Mouse (Mus musculus) gastrocnemius, postnatal 14 days (tissue): ENCODE measurements around the gene Fcgr1. TPM values are rescaled to one million over a fixed set of nuclear protein-coding genes. Genes with fewer than 3 reads are reported as not detected.
"Not testable (repeated sequence)": the region's sequence is repeated elsewhere in the genome, so short reads cannot be mapped to it uniquely, and the experiment has no call there.

Experiments
- DNase-seq: peaks from one replicate; pipeline ENCODE4 v3.0.0; 2021; ENCODE audit warnings: mixed read lengths
- intact Hi-C: fragments of 180-260 bp; cut with DNase I; formaldehyde crosslinking; loops from one replicate; pipeline ENCODE4 v1.15.1; 2025; ENCODE audit warnings: low total_unique reads
- total RNA-seq, 2 experiments: library from RNA; stranded (reverse); gene quantifications; 2 replicates each; pipeline ENCODE4 v1.2.3; 2021

Fcgr1 gene
- total RNA-seq, 2 experiments from 2014 or later, result 0.33 to 0.45 TPM

GRCm38 (mm10) chr3:96255926-96256593, 37.7 kb downstream of the Fcgr1 start:
- intact Hi-C loops, result no loop called here
- no peak for DNase-seq

DNA sequence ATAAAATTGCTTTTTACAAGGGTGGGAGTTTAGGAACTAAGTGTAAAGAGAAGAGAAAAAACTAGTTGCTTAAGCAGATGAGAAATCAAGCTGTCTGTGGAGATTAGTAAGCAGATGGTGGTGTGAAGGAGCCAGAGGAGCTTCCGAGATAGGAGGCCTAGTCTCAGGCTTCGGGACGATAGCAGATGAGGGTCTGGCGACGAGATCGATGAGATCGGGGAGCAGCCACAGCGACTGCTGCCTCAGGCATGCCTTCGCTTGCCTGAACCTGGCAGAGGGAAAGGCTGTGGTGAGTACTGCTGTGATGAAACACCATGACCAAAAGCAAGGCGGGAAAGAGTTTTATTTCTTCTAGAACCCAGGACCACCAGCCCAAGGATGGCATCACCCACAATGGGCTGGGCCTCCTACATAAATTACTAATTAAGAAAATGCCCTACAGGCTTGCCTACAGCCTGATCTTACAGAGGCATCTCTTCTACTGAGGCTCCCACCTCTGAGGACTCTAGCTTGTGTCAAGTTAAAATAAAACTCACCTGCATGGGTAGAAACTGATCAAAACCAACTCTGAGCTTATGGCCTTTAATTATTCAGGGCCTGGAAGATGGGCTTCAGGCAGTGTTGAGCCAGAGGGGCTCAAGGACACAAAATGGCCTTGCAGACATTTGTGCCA, 39.0 kb downstream of the Fcgr1 start:
- intact Hi-C loops, result no loop called here
- DNase-seq, result no peak

GRCm38 (mm10) chr3:96251787-96252186, 42.0 kb downstream of the Fcgr1 start:
- intact Hi-C loops, result no loop called here

GRCm38 (mm10) chr3:96250890-96251289, 42.9 kb downstream of the Fcgr1 start:
- intact Hi-C loops, result no loop called here
- DNase-seq, result no peak

More at GRCm38 (mm10) chr3:96251787-96252186, 42.0 kb downstream of the Fcgr1 start:
- no peak for DNase-seq

DNA sequence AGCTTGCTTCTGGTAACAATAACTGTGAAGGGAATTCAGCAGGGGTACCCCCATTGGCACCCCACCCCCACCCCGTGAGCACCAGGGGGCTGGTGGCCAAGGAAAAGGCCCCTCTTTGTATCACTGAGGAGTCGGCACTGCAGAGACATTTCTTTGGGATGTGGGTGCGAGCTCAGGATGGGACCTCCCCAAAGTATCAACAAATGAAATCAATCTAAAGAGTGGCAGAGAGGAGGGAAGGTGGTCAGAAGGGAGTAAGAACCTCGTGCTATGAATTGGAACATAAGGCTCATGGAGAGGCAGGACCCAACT, 44.8 kb downstream of the Fcgr1 start:
- DNase-seq, result no peak
- intact Hi-C loops, result no loop called here

DNA sequence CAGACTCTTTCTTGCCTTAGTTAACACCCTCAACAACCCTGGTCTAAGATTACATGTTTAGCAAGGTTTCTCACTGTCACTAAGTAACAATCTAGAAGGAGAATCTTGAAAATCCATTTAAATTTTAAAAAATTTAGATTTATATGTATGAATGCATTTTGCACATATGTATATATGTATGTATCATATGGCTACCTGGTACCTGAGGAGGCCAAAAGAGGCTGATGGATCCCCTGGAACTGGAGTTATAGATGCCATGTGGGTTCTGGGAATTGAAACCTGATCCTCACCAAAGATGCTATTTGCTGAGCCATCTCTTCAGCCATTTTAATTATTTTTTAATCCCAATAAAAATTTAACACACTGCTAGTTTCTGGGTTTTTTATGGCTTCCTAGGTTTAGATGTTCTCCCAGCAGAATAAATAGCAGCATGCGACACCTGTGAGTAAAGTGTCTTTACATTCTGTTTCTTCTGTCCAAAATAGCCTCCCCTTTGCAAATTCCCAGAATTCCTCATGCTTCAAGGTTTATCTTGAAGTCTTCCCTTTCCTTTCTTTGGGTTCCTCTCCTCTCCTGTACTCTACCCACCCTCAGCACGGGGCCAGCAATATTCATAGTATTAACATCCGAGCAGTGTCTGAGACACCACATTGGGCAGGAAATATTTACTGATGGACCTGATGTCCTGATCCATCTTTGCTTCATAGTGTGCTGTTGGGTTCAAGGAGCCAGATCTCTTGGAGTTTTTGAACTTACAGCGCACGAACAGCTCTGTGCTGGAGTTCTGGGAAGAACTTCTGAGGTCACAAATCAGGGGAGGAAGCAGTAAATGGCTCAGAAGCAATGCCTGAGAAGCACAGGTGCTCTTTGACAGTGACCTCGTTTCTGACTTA, 45.4 kb downstream of the Fcgr1 start:
- intact Hi-C loops, result no loop called here
- no peak for DNase-seq

- intact Hi-C loops, result no loop called here
- DNase-seq, result no peak
Observed at GRCm38 (mm10) chr3:96247356-96248140, 46.2 kb downstream of the Fcgr1 start.

GRCm38 (mm10) chr3:96246427-96246856, 47.3 kb downstream of the Fcgr1 start, which contains the start of gene Hist2h3c1:
Hist2h3c1 (plus strand) TSS chr3:96246685.
- intact Hi-C loops, DNase-seq: not testable (repeated sequence)

- DNase-seq, intact Hi-C loops: not testable (repeated sequence)
Observed at GRCm38 (mm10) chr3:96246018-96246417, 47.8 kb downstream of the Fcgr1 start.

DNA sequence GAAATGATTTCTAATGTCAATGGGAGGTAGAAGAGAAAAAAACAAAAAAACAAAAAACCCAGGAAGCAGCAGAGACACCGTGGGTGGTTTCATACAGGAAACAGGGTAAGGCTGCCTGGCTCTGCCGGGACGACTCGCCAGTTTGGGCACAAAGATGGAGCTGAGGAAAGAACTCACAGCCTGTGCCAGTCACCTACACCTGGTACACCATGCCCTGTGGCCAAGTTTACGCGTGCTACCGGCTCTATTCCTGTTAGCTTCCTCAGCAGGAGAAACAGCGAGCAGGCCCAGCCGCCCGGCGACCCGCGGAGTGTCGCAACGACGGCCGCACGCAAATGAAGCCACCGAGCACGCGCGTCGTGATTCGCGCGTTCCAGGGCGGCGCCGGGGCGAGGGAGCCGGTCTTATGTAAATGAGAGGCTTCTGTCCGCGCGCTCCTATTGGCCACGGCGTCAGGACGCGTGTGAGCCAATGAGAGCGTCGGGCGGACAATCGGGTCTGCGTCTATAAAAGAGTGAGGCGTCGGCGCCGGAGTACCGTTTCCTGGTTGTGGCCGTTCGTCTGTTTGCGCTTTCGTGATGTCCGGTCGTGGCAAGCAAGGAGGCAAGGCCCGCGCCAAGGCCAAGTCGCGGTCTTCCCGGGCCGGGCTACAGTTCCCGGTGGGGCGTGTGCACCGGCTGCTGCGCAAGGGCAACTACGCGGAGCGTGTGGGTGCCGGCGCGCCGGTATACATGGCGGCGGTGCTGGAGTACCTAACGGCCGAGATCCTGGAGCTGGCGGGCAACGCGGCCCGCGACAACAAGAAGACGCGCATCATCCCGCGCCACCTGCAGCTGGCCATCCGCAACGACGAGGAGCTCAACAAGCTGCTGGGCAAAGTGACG, 48.5 kb downstream of the Fcgr1 start, which contains the start of gene Hist2h2aa1:
Gene Hist2h2aa1 (plus strand): TSS at position 495 of the 884 bp plus-strand sequence.
- DNase-seq, result peak; percentile 85
- intact Hi-C loops, result not testable (repeated sequence)

DNA sequence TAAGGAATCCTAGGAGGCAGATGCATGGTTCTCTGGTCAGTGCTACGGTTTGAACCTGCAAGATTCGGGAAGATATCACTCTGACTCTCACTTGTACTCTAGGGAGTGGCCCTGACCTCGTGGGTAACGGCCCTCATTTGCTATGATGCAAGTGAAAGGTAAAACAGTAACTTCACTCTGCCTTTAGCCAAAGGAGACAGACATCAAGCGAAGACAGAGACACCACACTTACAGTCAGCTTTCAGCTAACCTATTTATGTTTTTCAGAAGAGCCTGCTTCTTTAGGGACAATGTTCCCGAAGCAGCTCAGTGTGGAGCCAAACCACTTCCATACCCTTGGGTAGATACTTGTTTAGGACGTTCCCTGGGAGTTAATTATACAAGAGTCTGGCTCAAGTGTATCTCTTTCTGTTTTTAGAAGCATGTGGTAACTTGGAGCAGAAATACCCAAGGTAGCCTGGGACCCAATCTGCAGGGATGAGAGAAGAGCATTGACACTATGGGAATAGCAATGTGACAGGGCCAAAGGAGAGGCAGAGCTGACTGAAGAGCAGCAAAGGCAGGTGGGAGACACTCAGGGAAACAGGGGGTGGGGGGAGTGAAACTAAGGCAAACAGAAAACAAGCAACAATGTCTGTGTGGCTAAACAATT, 49.7 kb downstream of the Fcgr1 start:
- intact Hi-C loops, result no loop called here
- DNase-seq, result no peak

- no peak for DNase-seq
- intact Hi-C loops, result no loop called here
Observed at GRCm38 (mm10) chr3:96240799-96241197, 53.0 kb downstream of the Fcgr1 start.

DNA sequence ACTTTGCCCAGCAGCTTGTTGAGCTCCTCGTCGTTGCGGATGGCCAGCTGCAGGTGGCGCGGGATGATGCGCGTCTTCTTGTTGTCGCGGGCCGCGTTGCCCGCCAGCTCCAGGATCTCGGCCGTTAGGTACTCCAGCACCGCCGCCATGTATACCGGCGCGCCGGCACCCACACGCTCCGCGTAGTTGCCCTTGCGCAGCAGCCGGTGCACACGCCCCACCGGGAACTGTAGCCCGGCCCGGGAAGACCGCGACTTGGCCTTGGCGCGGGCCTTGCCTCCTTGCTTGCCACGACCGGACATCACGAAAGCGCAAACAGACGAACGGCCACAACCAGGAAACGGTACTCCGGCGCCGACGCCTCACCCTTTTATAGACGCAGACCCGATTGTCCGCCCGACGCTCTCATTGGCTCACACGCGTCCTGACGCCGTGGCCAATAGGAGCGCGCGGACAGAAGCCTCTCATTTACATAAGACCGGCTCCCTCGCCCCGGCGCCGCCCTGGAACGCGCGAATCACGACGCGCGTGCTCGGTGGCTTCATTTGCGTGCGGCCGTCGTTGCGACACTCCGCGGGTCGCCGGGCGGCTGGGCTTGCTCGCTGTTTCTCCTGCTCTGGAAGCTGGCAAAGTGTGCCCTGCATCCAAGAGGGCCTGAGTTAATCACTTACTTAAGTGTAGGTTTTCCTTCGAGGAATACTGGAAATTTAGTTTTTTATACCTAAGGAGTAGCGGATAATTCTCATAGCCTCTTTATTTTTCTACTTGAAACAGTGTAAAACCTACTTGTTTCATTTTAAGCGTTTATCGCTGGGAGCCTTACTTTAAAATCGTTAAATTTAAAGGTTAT, 53.6 kb downstream of the Fcgr1 start, which contains the start of gene Hist2h2aa2:
Gene Hist2h2aa2 (minus strand): TSS at position 328 of the 850 bp plus-strand sequence.
- peak; percentile 93 for DNase-seq

GRCm38 (mm10) chr3:96238954-96239793, 54.6 kb downstream of the Fcgr1 start, which contains the start of gene Hist2h3c2:
Hist2h3c2 (minus strand) TSS chr3:96239127.
- intact Hi-C loops, result loop anchor here (10.0 kb wide), 1 partner anchor 164 kb away; no protein-coding TSS in a partner anchor

More for the DNA sequence above, 53.6 kb downstream of the Fcgr1 start, which contains the start of gene Hist2h2aa2:
- intact Hi-C loops, result loop anchor here (10.0 kb wide), 1 partner anchor 165 kb away; no protein-coding TSS in a partner anchor

DNA sequence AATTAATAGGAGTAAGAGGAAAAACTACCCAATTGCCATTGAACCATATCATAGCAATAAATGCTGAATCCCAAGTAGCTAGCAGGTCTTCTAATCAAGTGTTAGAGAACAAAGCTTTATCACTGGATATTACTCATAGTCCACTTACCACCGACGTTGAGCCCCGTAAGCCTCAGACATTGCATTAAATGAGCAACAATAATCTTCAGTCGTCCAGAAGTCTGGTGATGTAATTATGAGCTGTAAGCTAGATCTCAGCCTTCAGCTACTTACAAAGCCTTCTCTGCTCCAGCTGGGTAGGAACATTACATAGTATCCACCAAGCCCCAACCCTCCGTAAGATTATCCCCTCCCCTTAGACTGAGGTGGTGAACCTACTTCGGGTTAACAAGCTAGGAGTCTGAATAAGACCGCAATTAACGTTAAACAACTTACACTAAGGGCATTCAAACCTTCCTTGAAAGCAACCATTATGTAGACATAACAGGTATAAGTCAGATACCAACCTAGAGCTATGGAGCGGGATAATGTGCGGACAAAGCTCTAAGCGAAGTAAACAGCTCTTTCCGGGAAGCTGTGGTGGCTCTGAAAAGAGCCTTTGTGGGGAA, 55.8 kb downstream of the Fcgr1 start:
- intact Hi-C loops, result loop anchor here (10.0 kb wide), 1 partner anchor 163 kb away; no protein-coding TSS in a partner anchor

More at GRCm38 (mm10) chr3:96238954-96239793, 54.6 kb downstream of the Fcgr1 start, which contains the start of gene Hist2h3c2:
- peak; percentile 42 for DNase-seq

More for the DNA sequence above, 55.8 kb downstream of the Fcgr1 start:
- no peak for DNase-seq
